Mouse (Mus musculus) induced T-regulatory cell, adult 2 months (primary cell): ENCODE measurements around the gene Sec14l4.

Experiments
- DNase-seq: peaks from one replicate; pipeline ENCODE4 v3.0.0-alpha.2; 2012; ENCODE audit warnings: low read depth

Gene Sec14l4

GRCm38 (mm10) chr11:4078267-4078933 lies 47.1 kb downstream of the Sec14l4 start:
- no peak for DNase-seq

- DNase-seq: peak; percentile 77
These were observed 49.0 kb downstream of the Sec14l4 start for GRCm38 (mm10) chr11:4080219-4080618.

- peak; percentile 75 for DNase-seq
These were observed 52.2 kb downstream of the Sec14l4 start for GRCm38 (mm10) chr11:4083316-4084078.

GRCm38 (mm10) chr11:4086246-4086645 lies 55.0 kb downstream of the Sec14l4 start:
- no peak for DNase-seq

GRCm38 (mm10) chr11:4087267-4087666 lies 56.0 kb downstream of the Sec14l4 start:
- no peak for DNase-seq

GRCm38 (mm10) chr11:4093459-4094377 lies 62.5 kb downstream of the Sec14l4 start:
- DNase-seq: no peak

- DNase-seq: peak; percentile 94
These were observed 63.3 kb downstream of the Sec14l4 start for GRCm38 (mm10) chr11:4094378-4095170.

- DNase-seq: peak; percentile 74
These were observed 64.2 kb downstream of the Sec14l4 start, which contains the start of gene Mtfp1 for GRCm38 (mm10) chr11:4095171-4096053. Gene Mtfp1, minus strand, starts transcription at chr11:4095445.

- peak; percentile 98 for DNase-seq
These were observed 65.1 kb downstream of the Sec14l4 start for GRCm38 (mm10) chr11:4096054-4096984.

- DNase-seq: no peak
These were observed 65.9 kb downstream of the Sec14l4 start for GRCm38 (mm10) chr11:4097091-4097621.
